Mouse (Mus musculus) E14TG2a.4 (cell line): ENCODE measurements around the gene Clcnka.

Experiments
- CTCF ChIP-seq: conservative IDR thresholded peaks from 2 replicates; pipeline ENCODE4 v1.5.1; 2014; ENCODE audit warnings: low read length
- NANOG ChIP-seq: IDR thresholded peaks from 2 replicates; pipeline ENCODE4 v1.6.1; 2014; ENCODE audit warnings: borderline replicate concordance, low read length, mixed read lengths
- POU5F1 ChIP-seq: IDR thresholded peaks from 2 replicates; pipeline ENCODE4 v1.6.1; 2014; ENCODE audit warnings: low read length, borderline replicate concordance

- TF ChIP-seq CTCF = no peak
- TF ChIP-seq NANOG = no peak
- TF ChIP-seq POU5F1 = no peak
These were observed 53.3 kb downstream of the Clcnka start for GRCm38 (mm10) chr4:141345219-141345618.
